Mouse (Mus musculus) left cerebral cortex, postnatal 14 days (tissue): ENCODE results near the gene Tsnax. TPM values are rescaled to one million over a fixed set of nuclear protein-coding genes. Genes with fewer than 3 reads are reported as not detected.
A peak's percentile ranks its signal among the peaks of the same experiment; 100 is the strongest.

Experiments used
- DNase-seq, 2 experiments: peaks; one replicate each; pipeline ENCODE4 v3.0.0; 2021 to 2022; ENCODE audit warnings: low spot score in 2 of 2, mixed read lengths in 1 of 2
- intact Hi-C: fragments of 180-260 bp; cut with DNase I; formaldehyde crosslinking; loops from one replicate; pipeline ENCODE4 v1.15.1; 2025
- total RNA-seq, 2 experiments: library from RNA; stranded (reverse); gene quantifications; 2 replicates each; pipeline ENCODE4 v1.2.3; 2021

Gene Tsnax
- total RNA-seq, 2 experiments from 2014 or later = 102 to 108 TPM

- DNase-seq = no peak
- intact Hi-C loops = no loop called here
Observed at GRCm38 (mm10) chr8:125038731-125039130, 25.9 kb downstream of the Tsnax start.

- intact Hi-C loops = no loop called here
- DNase-seq = no peak
Observed at GRCm38 (mm10) chr8:125040587-125041375, 28.0 kb downstream of the Tsnax start.

GRCm38 (mm10) chr8:125041496-125041895 is 28.7 kb downstream of the Tsnax start:
- DNase-seq = no peak
- intact Hi-C loops = no loop called here

- intact Hi-C loops = no loop called here
- DNase-seq = no peak
Observed at GRCm38 (mm10) chr8:125043394-125043793, 30.6 kb downstream of the Tsnax start.

GRCm38 (mm10) chr8:125043935-125044334 is 31.1 kb downstream of the Tsnax start:
- no peak for DNase-seq
- intact Hi-C loops = no loop called here

- DNase-seq = no peak
- intact Hi-C loops = no loop called here
Observed at GRCm38 (mm10) chr8:125045760-125046159, 33.0 kb downstream of the Tsnax start.

- intact Hi-C loops = no loop called here
Observed at GRCm38 (mm10) chr8:125049051-125049750, 36.4 kb downstream of the Tsnax start.

GRCm38 (mm10) chr8:125049826-125050225 is 37.0 kb downstream of the Tsnax start:
- DNase-seq = no peak
- intact Hi-C loops = no loop called here

More at GRCm38 (mm10) chr8:125049051-125049750, 36.4 kb downstream of the Tsnax start:
- DNase-seq = no peak

GRCm38 (mm10) chr8:125052026-125052425 is 39.2 kb downstream of the Tsnax start:
- intact Hi-C loops = no loop called here
- peak; percentile 54 to 72 for DNase-seq

GRCm38 (mm10) chr8:125053505-125054435 is 41.0 kb downstream of the Tsnax start, which contains the start of gene Disc1:
Gene Disc1, plus strand, starts transcription at chr8:125054195.
- intact Hi-C loops = no loop called here

GRCm38 (mm10) chr8:125054436-125054810 is 41.6 kb downstream of the Tsnax start:
- intact Hi-C loops = no loop called here
- peak; percentile 30 to 46 for DNase-seq

More at GRCm38 (mm10) chr8:125053505-125054435, 41.0 kb downstream of the Tsnax start, which contains the start of gene Disc1:
- DNase-seq = peak in 1 of 2 experiments; percentile 54

GRCm38 (mm10) chr8:125060904-125061303 is 48.1 kb downstream of the Tsnax start:
- intact Hi-C loops = loop anchor here (10.0 kb wide), 1 partner anchor 804 kb away; no protein-coding TSS in a partner anchor
- no peak for DNase-seq

- no peak for DNase-seq
- intact Hi-C loops = loop anchor here (10.0 kb wide), 1 partner anchor 799 kb away; no protein-coding TSS in a partner anchor
Observed at GRCm38 (mm10) chr8:125065596-125065995, 52.8 kb downstream of the Tsnax start.

- intact Hi-C loops = loop anchor here (10.0 kb wide), 1 partner anchor 798 kb away; no protein-coding TSS in a partner anchor
- DNase-seq = peak; percentile 70 to 81
Observed at GRCm38 (mm10) chr8:125066913-125067595, 54.3 kb downstream of the Tsnax start.

- DNase-seq = peak; percentile 19 to 29
- intact Hi-C loops = loop anchor here (10.0 kb wide), 1 partner anchor 797 kb away; no protein-coding TSS in a partner anchor
Observed at GRCm38 (mm10) chr8:125067596-125067960, 54.8 kb downstream of the Tsnax start.

- intact Hi-C loops = loop anchor here (10.0 kb wide), 1 partner anchor 796 kb away; no protein-coding TSS in a partner anchor
- no peak for DNase-seq
Observed at GRCm38 (mm10) chr8:125068146-125068905, 55.5 kb downstream of the Tsnax start.

- no peak for DNase-seq
- intact Hi-C loops = loop anchor here (10.0 kb wide), 1 partner anchor 795 kb away; no protein-coding TSS in a partner anchor
Observed at GRCm38 (mm10) chr8:125069304-125069703, 56.5 kb downstream of the Tsnax start.

GRCm38 (mm10) chr8:125069733-125070132 is 56.9 kb downstream of the Tsnax start:
- intact Hi-C loops = loop anchor here (10.0 kb wide), 1 partner anchor 795 kb away; no protein-coding TSS in a partner anchor
- no peak for DNase-seq
